ENCODE assay signal across 39 mouse cellular contexts in genomic region chr1:21402804-21403203, GRCm38 (mm10). TPM values are rescaled to one million over a fixed set of nuclear protein-coding genes. Genes with fewer than 3 reads are reported as not detected.
DNase-seq lines count a peak whose midpoint lies in the region.
"Had no signal": no experiment of that assay in that cellular context is flagged by ENCODE, and none has a peak within 500 bp of the region (broad histone marks: within the 10 kb centered on the region; RNA-seq: fewer than 3 reads in every experiment).

No protein-coding gene starts in this region.

- intact Hi-C loops in heart, postnatal 10 days (cut with DNase I): no loop called here
- intact Hi-C loops in left cerebral cortex, postnatal 4 days (cut with DNase I): no loop called here
- intact Hi-C loops in left cerebral cortex, postnatal 14 days (cut with DNase I): no loop called here

- DNase-seq in heart, adult 11 months: peak; percentile 68
- DNase-seq in heart, embryonic 10.5 days (ENCODE audit: low spot score): no peak
- peak; percentile 38 to 39 for DNase-seq in heart, postnatal 10 days
- no peak for DNase-seq in heart, adult 9 months (ENCODE audit: low spot score in 2 of 2)
- peak; percentile 5 for DNase-seq in left cerebral cortex, postnatal 4 days
- DNase-seq in left cerebral cortex, postnatal 14 days (ENCODE audit: low spot score in 2 of 2): no peak
- DNase-seq in layer of hippocampus, adult 9-11 months: no peak
- DNase-seq: adrenal gland, adult 8-10 months; cerebellum, adult 9-10 months; gastrocnemius, postnatal 25 days; kidney, postnatal 14 days; lung, adult 18-20 months; lung, postnatal 4 days; right cerebral cortex, postnatal 4 days; thymus, postnatal 4 days had no signal

- WGBS in heart, embryonic 10.5 days: 49% methylated on average over 8 of the region's 8 CpGs

- no peaks in the 10 kb centered on the region for H3K9me3 ChIP-seq in heart, embryonic 10.5 days
- H3K9me3 ChIP-seq: embryonic facial prominence, embryonic 13.5 days; forebrain, embryonic 10.5 days; forebrain, embryonic 15.5 days; heart, embryonic 13.5 days; hindbrain, embryonic 12.5 days; intestine, embryonic 15.5 days; liver, embryonic 12.5 days; midbrain, embryonic 13.5 days; neural tube, embryonic 13.5 days had no signal

- no peaks in the 10 kb centered on the region for H3K27me3 ChIP-seq in heart, embryonic 10.5 days (ENCODE audit: insufficient read depth, poor library complexity, severe bottlenecking)
- H3K27me3 ChIP-seq: embryonic facial prominence, embryonic 13.5 days; forebrain, embryonic 15.5 days; heart, embryonic 13.5 days; hindbrain, embryonic 12.5 days; intestine, embryonic 15.5 days; liver, embryonic 12.5 days; midbrain, embryonic 13.5 days; neural tube, embryonic 13.5 days had no signal

- no peaks in the 10 kb centered on the region for H3K4me1 ChIP-seq in heart, embryonic 10.5 days
- H3K4me1 ChIP-seq: embryonic facial prominence, embryonic 13.5 days; forebrain, embryonic 10.5 days; forebrain, embryonic 15.5 days; hindbrain, embryonic 12.5 days; intestine, embryonic 15.5 days; liver, embryonic 12.5 days; midbrain, embryonic 13.5 days; neural tube, embryonic 13.5 days had no signal

- H3K4me3 ChIP-seq in heart, embryonic 10.5 days: no peak overlapping the region
- H3K4me3 ChIP-seq: embryonic facial prominence, embryonic 13.5 days; forebrain, embryonic 10.5 days; forebrain, embryonic 15.5 days; heart, embryonic 13.5 days; hindbrain, embryonic 12.5 days; intestine, embryonic 15.5 days; left cerebral cortex, adult 2 months; liver, embryonic 12.5 days; midbrain, embryonic 13.5 days; neural tube, embryonic 13.5 days had no signal

- peaks cover 11% of the 10 kb centered on the region; the same call in 1 of the 2 replicates for H3K36me3 ChIP-seq in heart, embryonic 10.5 days
- H3K36me3 ChIP-seq: embryonic facial prominence, embryonic 13.5 days; forebrain, embryonic 10.5 days; forebrain, embryonic 15.5 days; hindbrain, embryonic 12.5 days; intestine, embryonic 15.5 days; liver, embryonic 12.5 days; midbrain, embryonic 13.5 days; neural tube, embryonic 13.5 days had no signal

- no peak overlapping the region for H3K27ac ChIP-seq in heart, embryonic 10.5 days
- H3K27ac ChIP-seq: embryonic facial prominence, embryonic 13.5 days; forebrain, embryonic 10.5 days; forebrain, embryonic 15.5 days; heart, embryonic 13.5 days; hindbrain, embryonic 12.5 days; hindbrain, postnatal 0 days; intestine, embryonic 15.5 days; left cerebral cortex, adult 2 months; liver, embryonic 12.5 days; midbrain, embryonic 13.5 days; neural tube, embryonic 13.5 days; stomach, postnatal 0 days had no signal

RNA-seq across cellular contexts. Expression of gene Khdc1b, which starts 19.4 kb away (rescaled TPM):
- polyA plus RNA-seq in heart, embryonic 10.5 days (2016; fragmentation: Nextera tagmentation; extraction: Ambion mirVana): 0.08 TPM in 1 of 2 replicates, not detected in the other
- total RNA-seq in heart, postnatal 10 days (2021): not detected
- not detected for total RNA-seq in left cerebral cortex, postnatal 4 days (2021)
- not detected for total RNA-seq in left cerebral cortex, postnatal 14 days (2021)
- total RNA-seq: adrenal gland, adult 8-10 months; adrenal gland, postnatal 4 days; common myeloid progenitor, adult 5-6 weeks; gastrocnemius, adult 18-20 months; gastrocnemius, postnatal 25 days; hindbrain, postnatal 0 days; layer of hippocampus, adult 18-20 months; layer of hippocampus, postnatal 14 days; left cerebral cortex, adult 2 months; left cerebral cortex, postnatal 36 days; megakaryocyte-erythroid progenitor cell, adult 5-6 weeks had no signal
- polyA plus RNA-seq: embryonic facial prominence, embryonic 13.5 days; forebrain, embryonic 10.5 days; frontal cortex, adult 2 months; heart, embryonic 13.5 days; hindbrain, postnatal 0 days; intestine, embryonic 15.5 days; liver, embryonic 12.5 days; lung, postnatal 0 days had no signal

RNA-seq across cellular contexts. Expression of gene Khdc1c, which starts 34.7 kb away (rescaled TPM):
- not detected in 2 replicates for polyA plus RNA-seq in heart, embryonic 10.5 days (2016; fragmentation: Nextera tagmentation; extraction: Ambion mirVana)
- not detected for total RNA-seq in heart, postnatal 10 days (2021)
- not detected for total RNA-seq in left cerebral cortex, postnatal 4 days (2021)
- not detected for total RNA-seq in left cerebral cortex, postnatal 14 days (2021)
- total RNA-seq: adrenal gland, adult 8-10 months; adrenal gland, postnatal 4 days; common myeloid progenitor, adult 5-6 weeks; gastrocnemius, adult 18-20 months; gastrocnemius, postnatal 25 days; hindbrain, postnatal 0 days; layer of hippocampus, adult 18-20 months; layer of hippocampus, postnatal 14 days; left cerebral cortex, adult 2 months; left cerebral cortex, postnatal 36 days had no signal
- polyA plus RNA-seq: embryonic facial prominence, embryonic 13.5 days; forebrain, embryonic 10.5 days; forebrain, embryonic 15.5 days; frontal cortex, adult 2 months; heart, embryonic 13.5 days; hindbrain, embryonic 12.5 days; hindbrain, postnatal 0 days; intestine, embryonic 15.5 days; limb, embryonic 14.5 days; liver, embryonic 12.5 days; lung, postnatal 0 days; midbrain, embryonic 13.5 days; neural tube, embryonic 13.5 days; spleen, adult 2 months; stomach, postnatal 0 days; thymus, postnatal 0 days had no signal

RNA-seq across cellular contexts. Expression of gene Khdc1a, which starts 53.4 kb away (rescaled TPM):
- polyA plus RNA-seq in heart, embryonic 10.5 days (2016; fragmentation: Nextera tagmentation; extraction: Ambion mirVana): not detected in 2 replicates
- not detected for total RNA-seq in heart, postnatal 10 days (2021)
- total RNA-seq in left cerebral cortex, postnatal 4 days (2021): not detected
- not detected for total RNA-seq in left cerebral cortex, postnatal 14 days (2021)
- total RNA-seq: adrenal gland, adult 8-10 months; adrenal gland, postnatal 4 days; common myeloid progenitor, adult 5-6 weeks; gastrocnemius, adult 18-20 months; gastrocnemius, postnatal 25 days; hindbrain, postnatal 0 days; layer of hippocampus, adult 18-20 months; layer of hippocampus, postnatal 14 days; left cerebral cortex, adult 2 months; left cerebral cortex, postnatal 36 days; megakaryocyte-erythroid progenitor cell, adult 5-6 weeks had no signal
- polyA plus RNA-seq: embryonic facial prominence, embryonic 13.5 days; forebrain, embryonic 10.5 days; forebrain, embryonic 15.5 days; frontal cortex, adult 2 months; hindbrain, embryonic 12.5 days; hindbrain, postnatal 0 days; intestine, embryonic 15.5 days; limb, embryonic 14.5 days; liver, embryonic 12.5 days; lung, postnatal 0 days; midbrain, embryonic 13.5 days; neural tube, embryonic 13.5 days; spleen, adult 2 months had no signal

Comparison
In these comparisons a context has a peak if more than half of its experiments do, and no peak if none do; other contexts are left out.
1. DNase-seq: peak in heart, adult 11 months (single experiment), heart, postnatal 10 days (2 of 2) and left cerebral cortex, postnatal 4 days (single experiment); none in heart, embryonic 10.5 days (single experiment), heart, adult 9 months (0 of 2), left cerebral cortex, postnatal 14 days (0 of 2) and layer of hippocampus, adult 9-11 months (single experiment).